Mouse (Mus musculus): ENCODE measurements at regions not wholly inside any gene's neighbourhood (a gene's known extent, or its start where the extent isn't known, plus 50 kb on each side); places are given as distances from the start of the nearest gene placed in this dataset.
A peak's percentile ranks its signal among the peaks of the same experiment; 100 is the strongest.

- WGBS: 23% methylated on average over 4 of the region's 4 CpGs
- Histone ChIP-seq H3K27me3 (ENCODE audit: control insufficient read depth, insufficient read depth, low read length) (no peaks in the 10 kb centered on the region), H3K4me2 (ENCODE audit: low read depth, low read length) (peak overlapping the region; percentile 10; the same call in 1 of the 2 replicates), H3K9ac (ENCODE audit: low read length) (no peak overlapping the region), H3K9me3 (replicated peaks; ENCODE audit: control insufficient read depth, low read length) (no peaks in the 10 kb centered on the region), H3K4me3 (ENCODE audit: low read length) (no peak overlapping the region), H3K27ac (ENCODE audit: low read length) (peak overlapping the region; percentile 88), H3K4me1 (ENCODE audit: control insufficient read depth, insufficient read depth, low read length) (peaks cover 18% of the 10 kb centered on the region), H3K36me3 (ENCODE audit: control insufficient read depth, insufficient read depth) (no peaks in the 10 kb centered on the region)
- ATAC-seq (replicated peaks; ENCODE audit: extremely low read depth, insufficient read depth, low FRiP score): peak; percentile 70
These were observed 113.9 kb downstream of the Gm10131 start for GRCm38 (mm10) chr8:33997676-33998075.

- peaks cover 26% of the 10 kb centered on the region for H3K4me1 ChIP-seq (ENCODE audit: control insufficient read depth, insufficient read depth, low read length)
- H3K9me3 ChIP-seq (replicated peaks; ENCODE audit: control insufficient read depth, low read length): no peaks in the 10 kb centered on the region
- H3K27me3 ChIP-seq (ENCODE audit: control insufficient read depth, insufficient read depth, low read length): no peaks in the 10 kb centered on the region
- WGBS: 8% methylated on average over 11 of the region's 11 CpGs
- ATAC-seq (replicated peaks; ENCODE audit: extremely low read depth, insufficient read depth, low FRiP score): peak; percentile 91
- no peak overlapping the region; the same call in 1 of the 2 replicates for H3K4me3 ChIP-seq (ENCODE audit: low read length)
- peak overlapping the region; percentile 59 for H3K9ac ChIP-seq (ENCODE audit: low read length)
- peak overlapping the region; percentile 29 for H3K4me2 ChIP-seq (ENCODE audit: low read depth, low read length)
- peak overlapping the region; percentile 96 for H3K27ac ChIP-seq (ENCODE audit: low read length)
- no peaks in the 10 kb centered on the region for H3K36me3 ChIP-seq (ENCODE audit: control insufficient read depth, insufficient read depth)
These were observed 118.6 kb downstream of the Gm10131 start for GRCm38 (mm10) chr8:33992946-33993345.

- Histone ChIP-seq H3K36me3 (ENCODE audit: control insufficient read depth, insufficient read depth) (no peaks in the 10 kb centered on the region), H3K27ac (ENCODE audit: low read length) (peak overlapping the region; percentile 96), H3K4me1 (ENCODE audit: control insufficient read depth, insufficient read depth, low read length) (peaks cover 29% of the 10 kb centered on the region), H3K27me3 (ENCODE audit: control insufficient read depth, insufficient read depth, low read length) (no peaks in the 10 kb centered on the region), H3K4me2 (ENCODE audit: low read depth, low read length) (peak overlapping the region; percentile 29; the same call in 1 of the 2 replicates), H3K4me3 (ENCODE audit: low read length) (no peak overlapping the region), H3K9ac (ENCODE audit: low read length) (peak overlapping the region; percentile 45), H3K9me3 (replicated peaks; ENCODE audit: control insufficient read depth, low read length) (no peaks in the 10 kb centered on the region)
- peak; percentile 3; the same call in 1 of the 2 replicates for ATAC-seq (replicated peaks; ENCODE audit: extremely low read depth, insufficient read depth, low FRiP score)
- WGBS: 47% methylated on average over 12 of the region's 12 CpGs
These were observed 119.3 kb downstream of the Gm10131 start for GRCm38 (mm10) chr8:33991917-33992875.

GRCm38 (mm10) chr8:33991165-33991916 is 120.2 kb downstream of the Gm10131 start:
- no peak for ATAC-seq (replicated peaks; ENCODE audit: extremely low read depth, insufficient read depth, low FRiP score)

GRCm38 (mm10) chr8:33990039-33990438 is 121.5 kb downstream of the Gm10131 start:
- H3K4me1 ChIP-seq (ENCODE audit: control insufficient read depth, insufficient read depth, low read length): peaks cover 24% of the 10 kb centered on the region
- WGBS: 70% methylated on average over 9 of the region's 9 CpGs
- H3K9ac ChIP-seq (ENCODE audit: low read length): no peak overlapping the region
- H3K27me3 ChIP-seq (ENCODE audit: control insufficient read depth, insufficient read depth, low read length): no peaks in the 10 kb centered on the region
- no peak overlapping the region for H3K4me2 ChIP-seq (ENCODE audit: low read depth, low read length)
- no peaks in the 10 kb centered on the region for H3K9me3 ChIP-seq (replicated peaks; ENCODE audit: control insufficient read depth, low read length)
- no peak for ATAC-seq (replicated peaks; ENCODE audit: extremely low read depth, insufficient read depth, low FRiP score)
- no peak overlapping the region for H3K4me3 ChIP-seq (ENCODE audit: low read length)
- H3K27ac ChIP-seq (ENCODE audit: low read length): no peak overlapping the region
- H3K36me3 ChIP-seq (ENCODE audit: control insufficient read depth, insufficient read depth): no peaks in the 10 kb centered on the region

More at GRCm38 (mm10) chr8:33991165-33991916, 120.2 kb downstream of the Gm10131 start:
- Histone ChIP-seq H3K4me1 (ENCODE audit: control insufficient read depth, insufficient read depth, low read length) (peaks cover 29% of the 10 kb centered on the region), H3K27ac (ENCODE audit: low read length) (peak overlapping the region; percentile 96), H3K4me3 (ENCODE audit: low read length) (no peak overlapping the region), H3K27me3 (ENCODE audit: control insufficient read depth, insufficient read depth, low read length) (no peaks in the 10 kb centered on the region), H3K9me3 (replicated peaks; ENCODE audit: control insufficient read depth, low read length) (no peaks in the 10 kb centered on the region), H3K4me2 (ENCODE audit: low read depth, low read length) (no peak overlapping the region), H3K9ac (ENCODE audit: low read length) (no peak overlapping the region), H3K36me3 (ENCODE audit: control insufficient read depth, insufficient read depth) (no peaks in the 10 kb centered on the region)
- 42% methylated on average over 17 of the region's 17 CpGs for WGBS

GRCm38 (mm10) chr8:33987755-33988104 is 123.8 kb downstream of the Gm10131 start:
- no peaks in the 10 kb centered on the region for H3K9me3 ChIP-seq (replicated peaks; ENCODE audit: control insufficient read depth, low read length)
- no peak overlapping the region for H3K9ac ChIP-seq (ENCODE audit: low read length)
- H3K4me1 ChIP-seq (ENCODE audit: control insufficient read depth, insufficient read depth, low read length): peaks cover 12% of the 10 kb centered on the region
- no peaks in the 10 kb centered on the region for H3K27me3 ChIP-seq (ENCODE audit: control insufficient read depth, insufficient read depth, low read length)
- no peaks in the 10 kb centered on the region for H3K36me3 ChIP-seq (ENCODE audit: control insufficient read depth, insufficient read depth)
- 35% methylated on average over 10 of the region's 10 CpGs for WGBS
- H3K4me3 ChIP-seq (ENCODE audit: low read length): no peak overlapping the region
- no peak overlapping the region for H3K4me2 ChIP-seq (ENCODE audit: low read depth, low read length)
- H3K27ac ChIP-seq (ENCODE audit: low read length): peak overlapping the region; percentile 58
- no peak for ATAC-seq (replicated peaks; ENCODE audit: extremely low read depth, insufficient read depth, low FRiP score)

GRCm38 (mm10) chr8:33987091-33987754 is 124.3 kb downstream of the Gm10131 start:
- peak overlapping the region; percentile 58 for H3K27ac ChIP-seq (ENCODE audit: low read length)
- no peaks in the 10 kb centered on the region for H3K27me3 ChIP-seq (ENCODE audit: control insufficient read depth, insufficient read depth, low read length)
- no peak for ATAC-seq (replicated peaks; ENCODE audit: extremely low read depth, insufficient read depth, low FRiP score)
- no peak overlapping the region for H3K4me3 ChIP-seq (ENCODE audit: low read length)
- no peak overlapping the region for H3K4me2 ChIP-seq (ENCODE audit: low read depth, low read length)
- H3K9ac ChIP-seq (ENCODE audit: low read length): no peak overlapping the region
- 71% methylated on average over 14 of the region's 15 CpGs for WGBS
- H3K4me1 ChIP-seq (ENCODE audit: control insufficient read depth, insufficient read depth, low read length): peaks cover 10% of the 10 kb centered on the region
- no peaks in the 10 kb centered on the region for H3K9me3 ChIP-seq (replicated peaks; ENCODE audit: control insufficient read depth, low read length)
- no peaks in the 10 kb centered on the region for H3K36me3 ChIP-seq (ENCODE audit: control insufficient read depth, insufficient read depth)

- H3K4me3 ChIP-seq (ENCODE audit: low read length): no peak overlapping the region
- no peaks in the 10 kb centered on the region for H3K27me3 ChIP-seq (ENCODE audit: control insufficient read depth, insufficient read depth, low read length)
- no peak overlapping the region for H3K9ac ChIP-seq (ENCODE audit: low read length)
- no peaks in the 10 kb centered on the region for H3K9me3 ChIP-seq (replicated peaks; ENCODE audit: control insufficient read depth, low read length)
- no peak overlapping the region for H3K4me2 ChIP-seq (ENCODE audit: low read depth, low read length)
- peaks cover 7% of the 10 kb centered on the region; the same call in 1 of the 2 replicates for H3K4me1 ChIP-seq (ENCODE audit: control insufficient read depth, insufficient read depth, low read length)
- 92% methylated on average over 6 of the region's 6 CpGs for WGBS
- no peak overlapping the region for H3K27ac ChIP-seq (ENCODE audit: low read length)
- ATAC-seq (replicated peaks; ENCODE audit: extremely low read depth, insufficient read depth, low FRiP score): no peak
- H3K36me3 ChIP-seq (ENCODE audit: control insufficient read depth, insufficient read depth): no peaks in the 10 kb centered on the region
These were observed 124.9 kb downstream of the Gm10131 start for GRCm38 (mm10) chr8:33986657-33987056.
